Mouse (Mus musculus) CH12.LX (cell line): ENCODE measurements around the gene Fhdc1. TPM values are rescaled to one million over a fixed set of nuclear protein-coding genes. Genes with fewer than 3 reads are reported as not detected.

Experiments
- DNase-seq: peaks from one replicate; pipeline ENCODE4 v3.0.0-alpha.2; 2013; ENCODE audit errors: extremely low read depth
- H3K27ac ChIP-seq: 2 replicates; pipeline ENCODE4 v1.5.1; 2012; ENCODE audit warnings: low read depth, mild to moderate bottlenecking, control low read depth, moderate library complexity; ENCODE audit not compliant: insufficient read depth
- H3K27me3 ChIP-seq: replicated peaks from 2 replicates; pipeline ENCODE3; 2012; ENCODE audit warnings: inconsistent platforms
- H3K36me3 ChIP-seq, 2 experiments: replicated peaks in 1 of 2; 2 replicates each; pipeline versions ENCODE3 to v1.6.1; 2012; ENCODE audit warnings: inconsistent platforms in 1 of 2, low read length in 1 of 2, mild to moderate bottlenecking in 1 of 2, mixed read lengths in 1 of 2, moderate library complexity in 1 of 2; ENCODE audit not compliant: control insufficient read depth in 1 of 2, insufficient read depth in 1 of 2
- H3K4me1 ChIP-seq, 2 experiments: 2 replicates each; pipeline ENCODE4 v1.6.1; 2012; ENCODE audit warnings: inconsistent platforms in 1 of 2, moderate library complexity in 1 of 2; ENCODE audit not compliant: insufficient read depth in 2 of 2, control insufficient read depth in 1 of 2
- H3K4me2 ChIP-seq: 2 replicates; pipeline ENCODE4 v1.6.1; 2012; ENCODE audit warnings: low read depth, mild to moderate bottlenecking, control low read depth; ENCODE audit not compliant: poor library complexity, insufficient read depth, severe bottlenecking
- H3K4me3 ChIP-seq, 3 experiments: fragments of 150-350 bp in 1 of 3; sonication (generic) in 1 of 3; replicated peaks in 1 of 3; 2 replicates each; pipeline versions ENCODE3 to v1.5.1; 2011 to 2012; ENCODE audit warnings: low read depth in 2 of 3, low read length in 2 of 3, mild to moderate bottlenecking in 2 of 3, moderate library complexity in 2 of 3, control low read depth in 1 of 3, improper control_type of control experiment in 1 of 3, inconsistent platforms in 1 of 3, mixed read lengths in 1 of 3; ENCODE audit not compliant: poor library complexity in 1 of 3
- H3K79me2 ChIP-seq: replicated peaks from 2 replicates; pipeline ENCODE4 v1.6.1; 2012; ENCODE audit warnings: mild to moderate bottlenecking, moderate library complexity; ENCODE audit not compliant: control insufficient read depth, poor library complexity, insufficient read depth, severe bottlenecking; ENCODE audit errors: extremely low read depth
- H3K9ac ChIP-seq: 2 replicates; pipeline ENCODE4 v1.6.1; 2012; ENCODE audit warnings: low read depth, mild to moderate bottlenecking, control low read depth, moderate library complexity; ENCODE audit not compliant: insufficient read depth
- H3K9me3 ChIP-seq: replicated peaks from 2 replicates; pipeline ENCODE3; 2012; ENCODE audit warnings: low read length, inconsistent platforms, mixed read lengths
- BHLHE40 ChIP-seq: IDR thresholded peaks from 2 replicates; pipeline ENCODE4 v1.6.1; 2011; ENCODE audit warnings: mild to moderate bottlenecking, low read depth, low read length, improper control_type of control experiment
- EP300 ChIP-seq: IDR thresholded peaks from 2 replicates; pipeline ENCODE4 v1.6.1; 2011; ENCODE audit warnings: low read length, improper control_type of control experiment
- ETS1 ChIP-seq: conservative IDR thresholded peaks from 2 replicates; pipeline ENCODE4 v1.6.1; 2012; ENCODE audit warnings: low read depth, mild to moderate bottlenecking, inconsistent platforms, low read length, improper control_type of control experiment, moderate library complexity
- HCFC1 ChIP-seq: IDR thresholded peaks from 2 replicates; pipeline ENCODE4 v1.6.1; 2012; ENCODE audit warnings: low read depth, mild to moderate bottlenecking, inconsistent platforms, low read length, improper control_type of control experiment
- JUND ChIP-seq: conservative IDR thresholded peaks from 2 replicates; pipeline ENCODE4 v1.6.1; 2011; ENCODE audit warnings: low read depth, low read length, improper control_type of control experiment
- KAT2A ChIP-seq: IDR thresholded peaks from 2 replicates; pipeline ENCODE4 v1.6.1; 2012; ENCODE audit warnings: low read length, improper control_type of control experiment, inconsistent platforms; ENCODE audit not compliant: insufficient replicate concordance
- NELFE ChIP-seq: IDR thresholded peaks from 2 replicates; pipeline ENCODE4 v1.6.1; 2011; ENCODE audit warnings: low read depth, low read length, improper control_type of control experiment
- RAD21 ChIP-seq: IDR thresholded peaks from 2 replicates; pipeline ENCODE4 v1.6.1; 2011; ENCODE audit warnings: low read depth, mild to moderate bottlenecking, low read length, improper control_type of control experiment, moderate library complexity
- RCOR1 ChIP-seq: conservative IDR thresholded peaks from 2 replicates; pipeline ENCODE4 v1.6.1; 2012; ENCODE audit warnings: low read depth, mild to moderate bottlenecking, inconsistent platforms, low read length, improper control_type of control experiment
- SIN3A ChIP-seq: IDR thresholded peaks from 2 replicates; pipeline ENCODE4 v1.6.1; 2012; ENCODE audit warnings: low read length, improper control_type of control experiment, inconsistent platforms
- TBP ChIP-seq: conservative IDR thresholded peaks from 2 replicates; pipeline ENCODE4 v1.6.1; 2011; ENCODE audit warnings: low read depth, low read length, improper control_type of control experiment
- ZC3H11A ChIP-seq: IDR thresholded peaks from 2 replicates; pipeline ENCODE4 v1.6.1; 2012; ENCODE audit warnings: low read depth, mild to moderate bottlenecking, inconsistent platforms, low read length, improper control_type of control experiment
- ZKSCAN1 ChIP-seq: IDR thresholded peaks from 2 replicates; pipeline ENCODE4 v1.6.1; 2012; ENCODE audit warnings: low read depth, inconsistent platforms, low read length, improper control_type of control experiment, borderline replicate concordance
- ZMIZ1 ChIP-seq: IDR thresholded peaks from 2 replicates; pipeline ENCODE4 v1.6.1; 2012; ENCODE audit warnings: low read depth, mild to moderate bottlenecking, inconsistent platforms, low read length, improper control_type of control experiment
- dilution Hi-C: fragments of 300-500 bp; cut with MboI; formaldehyde crosslinking; loops from 2 replicates; pipeline ENCODE4 v1.14.3; 2020; ENCODE audit warnings: low sequenced_read_pairs; ENCODE audit not compliant: extremely low pct_unique_long_range_greater_than_20kb, extremely low pct_ligation_motif_present
- in situ Hi-C: fragments of 300-500 bp; cut with MboI; formaldehyde crosslinking; loops from 3 replicates; pipeline ENCODE4 v1.14.3; 2019; ENCODE audit warnings: low sequenced_read_pairs, low pct_ligation_motif_present, low pct_unique_long_range_greater_than_20kb, mixed read lengths
- polyA plus RNA-seq: library from polyadenylated mRNA; unstranded; fragments of >175 nt; gene quantifications from 2 replicates; pipeline ENCODE4 v1.2.1, GENCODE M21; 2012; ENCODE audit warnings: low read depth; ENCODE audit not compliant: insufficient read length
- total RNA-seq, 2 experiments: library from RNA; depleted of rRNA; stranded (reverse); fragments of 300-350 nt in 1 of 2; fragments of >200 nt in 1 of 2; gene quantifications; 2 replicates each; pipeline ENCODE4 v1.2.3; 2012 to 2014

The Fhdc1 gene
- total and polyA plus RNA-seq, 3 experiments, result 0.08 TPM; not detected in 2

GRCm38 (mm10) chr3:84465822-84466500, 14.3 kb downstream of the Fhdc1 start:
- H3K4me3 ChIP-seq, result no peak overlapping the region
- DNase-seq, result no peak
- no peak overlapping the region for H3K27ac ChIP-seq
- in situ Hi-C loops (no loop called here), dilution Hi-C loops (no loop called here)
- no peaks in the 10 kb centered on the region for H3K27me3 ChIP-seq
- H3K4me1 ChIP-seq, result no peaks in the 10 kb centered on the region
- H3K9me3 ChIP-seq, result no peaks in the 10 kb centered on the region
- no peak overlapping the region for H3K9ac ChIP-seq
- TF ChIP-seq SIN3A, result no peak
- no peak for TF ChIP-seq KAT2A
- no peak for TF ChIP-seq NELFE
- TF ChIP-seq RAD21, result no peak
- TF ChIP-seq BHLHE40, result no peak
- TF ChIP-seq ZC3H11A, result no peak
- no peaks in the 10 kb centered on the region for H3K36me3 ChIP-seq
- H3K79me2 ChIP-seq, result no peaks in the 10 kb centered on the region
- no peak overlapping the region for H3K4me2 ChIP-seq

- H3K27me3 ChIP-seq, result no peaks in the 10 kb centered on the region
- H3K79me2 ChIP-seq, result no peaks in the 10 kb centered on the region
- H3K9ac ChIP-seq, result no peak overlapping the region
- no peaks in the 10 kb centered on the region for H3K9me3 ChIP-seq
- dilution Hi-C loops (no loop called here), in situ Hi-C loops (no loop called here)
- H3K4me2 ChIP-seq, result no peak overlapping the region
- DNase-seq, result no peak
- H3K4me1 ChIP-seq, result peaks cover 2 to 3% of the 10 kb centered on the region in 2 experiments; a peak in 1 of 4 replicates
- no peak overlapping the region for H3K4me3 ChIP-seq
- no peak overlapping the region for H3K27ac ChIP-seq
- TF ChIP-seq HCFC1, result no peak
- TF ChIP-seq ETS1, result no peak
- no peak for TF ChIP-seq EP300
- TF ChIP-seq TBP, result no peak
- TF ChIP-seq RCOR1, result no peak
- no peak for TF ChIP-seq JUND
- no peak for TF ChIP-seq ZKSCAN1
- TF ChIP-seq ZMIZ1, result no peak
- TF ChIP-seq, all 38 proteins: peak for 0
- no peaks in the 10 kb centered on the region for H3K36me3 ChIP-seq
Measured at GRCm38 (mm10) chr3:84461687-84462086, 18.5 kb downstream of the Fhdc1 start.
